Mouse (Mus musculus): ENCODE results near the gene Klhdc1. TPM values are rescaled to one million over a fixed set of nuclear protein-coding genes. Genes with fewer than 3 reads are reported as not detected.

The Klhdc1 gene
- polyA plus RNA-seq (2012; ENCODE audit: low replicate concordance), result 0.97 and 3.3 TPM in 2 replicates

DNA sequence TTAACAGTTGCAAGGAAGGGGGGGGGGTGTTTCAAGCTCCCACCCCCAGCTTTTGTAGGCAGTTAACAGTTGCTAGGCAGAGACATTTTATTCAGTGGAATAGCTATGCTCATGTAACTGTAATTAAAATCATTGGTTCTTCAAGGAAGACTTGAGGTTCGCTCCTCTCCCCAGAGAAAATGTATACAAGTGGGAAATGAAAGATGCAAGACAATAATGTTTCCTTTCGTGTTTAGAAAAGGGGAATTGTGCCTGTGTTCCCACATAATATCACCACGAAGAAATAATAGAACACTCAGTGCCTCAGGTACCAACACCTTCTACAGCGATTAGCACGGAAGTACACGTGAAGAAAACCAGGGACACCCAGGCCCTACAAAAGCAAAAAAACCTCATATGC, at the start of gene Klhdc1:
TSS of gene Klhdc1 (plus strand) at position 301 of the 400 bp plus-strand sequence.

DNA sequence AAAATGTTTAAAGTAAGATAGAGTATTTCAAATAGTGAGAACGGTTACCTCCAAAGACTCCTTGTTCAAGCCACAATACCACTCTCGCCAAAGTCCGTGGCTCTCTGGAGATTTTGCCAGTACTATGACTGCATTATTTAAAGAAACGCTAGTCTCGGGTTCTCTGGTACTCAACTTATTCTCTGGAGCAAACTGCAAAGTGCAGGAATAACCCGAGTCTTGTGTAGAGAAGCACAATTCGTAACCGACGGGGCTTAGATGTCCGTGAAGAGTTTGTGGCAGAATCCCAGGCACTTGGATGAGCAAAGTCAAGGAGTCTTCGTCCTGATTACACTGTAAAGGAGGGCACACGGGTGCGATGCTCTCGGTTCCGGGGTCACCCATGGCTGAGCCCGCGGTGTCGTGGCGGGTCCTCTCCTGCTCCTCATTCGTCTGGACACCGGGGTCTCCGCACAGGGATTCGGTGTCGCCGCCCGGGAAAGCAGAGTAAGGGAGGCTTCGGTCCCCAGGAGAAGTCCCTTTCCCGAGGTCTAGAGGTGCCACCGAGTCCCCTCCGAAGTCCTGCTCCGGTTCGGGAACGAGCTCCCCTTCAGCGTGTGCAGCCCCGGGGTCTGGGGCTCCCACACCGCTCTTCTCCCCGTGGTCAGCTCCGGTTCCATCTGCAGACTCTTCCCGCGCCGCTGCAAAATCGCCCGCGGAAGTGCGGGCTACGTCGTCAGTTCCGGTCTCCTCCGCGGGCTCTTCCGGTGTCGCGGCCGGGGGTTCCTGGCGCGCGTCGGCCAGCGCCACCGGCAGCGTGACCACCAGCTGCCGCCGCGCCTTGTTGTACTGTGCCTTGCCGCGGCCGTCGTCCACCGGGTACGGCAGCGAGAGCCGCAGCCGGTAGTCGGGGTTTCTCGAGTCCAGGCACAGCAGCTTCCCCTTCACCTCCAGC, 44.3 kb upstream of the Klhdc1 start, which contains the start of gene Gm49383:
TSS of gene Gm49383 (minus strand) at position 661 of the 934 bp plus-strand sequence.

GRCm38 (mm10) chr12:69198164-69198535, 42.8 kb upstream of the Klhdc1 start, which contains the start of gene Dnaaf2:
TSS of gene Dnaaf2 (minus strand) at chr12:69198429.

DNA sequence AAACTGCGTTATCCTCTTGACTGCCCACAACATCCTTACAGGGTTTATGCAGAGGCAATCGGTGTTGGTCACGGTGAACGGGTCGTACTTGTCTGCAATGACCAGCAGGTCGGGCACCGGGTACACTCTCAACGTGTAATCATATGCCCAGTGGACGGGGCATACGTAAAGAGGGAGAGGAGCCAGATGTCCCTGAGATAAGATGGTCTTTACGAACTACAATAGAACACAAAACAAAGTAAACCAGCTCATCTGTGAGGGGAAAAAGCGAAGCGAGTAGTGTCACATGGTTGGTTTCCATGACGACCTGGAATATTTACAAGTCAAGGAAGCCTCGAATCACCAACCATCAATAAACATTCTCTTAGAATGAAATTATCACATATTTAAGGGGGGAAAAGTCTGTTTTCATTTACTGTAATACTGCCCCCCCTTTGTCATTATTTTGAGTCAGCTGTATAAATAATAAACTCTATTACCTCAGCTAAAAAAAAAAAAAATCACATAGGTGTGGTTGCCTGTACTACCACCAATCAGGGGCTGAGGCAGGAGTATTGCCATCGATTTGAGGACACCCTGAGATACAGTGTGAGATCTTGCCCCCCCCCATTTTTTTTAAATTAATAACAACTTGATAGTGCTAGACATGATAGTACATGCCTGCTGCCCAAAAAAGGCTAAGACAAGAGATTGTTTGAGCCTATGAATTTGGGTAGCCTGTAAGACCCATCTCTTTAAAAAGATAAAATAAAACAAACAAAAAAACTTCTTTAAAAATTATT, 36.7 kb upstream of the Klhdc1 start, which contains the start of gene Gm49384:
TSS of gene Gm49384 (minus strand) at position 216 of the 782 bp plus-strand sequence.

GRCm38 (mm10) chr12:69227776-69228466, 13.1 kb upstream of the Klhdc1 start, which contains the start of gene Pole2:
TSS of gene Pole2 (minus strand) at chr12:69228195.

DNA sequence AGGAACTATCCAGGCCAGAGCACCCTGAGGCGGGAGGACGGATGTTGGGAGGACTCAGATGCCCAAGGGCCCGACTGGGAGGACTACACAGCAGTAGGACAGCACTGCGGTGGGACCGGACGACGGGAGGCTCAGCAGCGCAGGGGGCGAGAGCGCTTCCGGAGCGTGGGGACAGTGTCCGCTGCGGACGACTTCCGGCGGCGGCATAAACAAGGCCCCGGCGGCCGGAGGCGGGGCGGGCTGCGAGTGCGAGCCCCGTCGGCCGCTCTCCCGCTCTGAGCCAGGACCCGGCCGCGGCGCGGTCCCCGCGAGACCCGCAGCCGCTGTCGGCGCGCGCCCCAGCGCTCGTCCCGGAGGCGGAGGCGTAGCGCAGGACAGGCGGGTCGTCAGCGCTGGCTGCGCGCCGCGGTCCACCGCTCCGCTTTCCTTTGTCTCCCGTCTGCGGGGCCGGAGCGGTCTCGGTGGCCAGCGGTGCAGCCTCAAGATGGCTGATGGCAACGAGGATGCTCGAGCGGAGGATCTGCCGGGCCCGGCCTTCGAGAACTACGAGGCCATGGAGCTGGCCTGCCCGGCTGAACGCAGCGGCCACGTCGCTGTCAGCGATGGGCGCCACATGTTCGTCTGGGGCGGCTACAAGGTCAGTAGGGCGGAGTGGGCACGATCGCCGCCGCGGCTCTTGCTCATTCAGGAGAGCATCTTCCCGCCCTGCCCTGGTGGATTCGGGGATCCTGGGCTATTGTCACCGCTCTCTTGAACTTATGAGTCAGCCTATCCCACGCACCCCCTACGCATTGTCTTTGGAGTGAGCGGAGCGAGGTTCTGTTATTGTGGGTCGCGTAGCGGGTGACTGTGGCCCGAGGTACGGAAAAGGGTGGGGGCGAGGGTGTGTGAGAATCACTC, 55.8 kb downstream of the Klhdc1 start, which contains the start of gene Klhdc2:
TSS of gene Klhdc2 (plus strand) at position 171 of the 900 bp plus-strand sequence.

Other genes starting within 250 kb of the Klhdc1 start
- gene Rps29, start 82.0 kb upstream of the Klhdc1 start, polyA plus RNA-seq (2012; ENCODE audit: low replicate concordance), result 92.0 and 1,522 TPM in 2 replicates
- 22.6 and 48.7 TPM in 2 replicates for gene Lrr1, start 72.4 kb upstream of the Klhdc1 start, polyA plus RNA-seq (2012; ENCODE audit: low replicate concordance)
- 11.9 and 18.6 TPM in 2 replicates for gene Rpl36al, start 57.1 kb upstream of the Klhdc1 start, polyA plus RNA-seq (2012; ENCODE audit: low replicate concordance)
- 28.6 and 38.7 TPM in 2 replicates for gene Mgat2, start 57.0 kb upstream of the Klhdc1 start, polyA plus RNA-seq (2012; ENCODE audit: low replicate concordance)
- gene Gm49383, start 44.1 kb upstream of the Klhdc1 start, polyA plus RNA-seq (2012; ENCODE audit: low replicate concordance), result 40.9 and 59.1 TPM in 2 replicates
- gene Dnaaf2, start 42.7 kb upstream of the Klhdc1 start, polyA plus RNA-seq (2012; ENCODE audit: low replicate concordance), result 1.8 and 3.2 TPM in 2 replicates
- not detected in 2 replicates for gene Gm49384, start 36.9 kb upstream of the Klhdc1 start, polyA plus RNA-seq (2012; ENCODE audit: low replicate concordance)
- gene Pole2, start 13.0 kb upstream of the Klhdc1 start, polyA plus RNA-seq (2012; ENCODE audit: low replicate concordance), result 26.3 and 30.7 TPM in 2 replicates
- gene Klhdc2, start 55.5 kb downstream of the Klhdc1 start, polyA plus RNA-seq (2012; ENCODE audit: low replicate concordance), result 30.8 and 40.4 TPM in 2 replicates
- 0.83 and 2.7 TPM in 2 replicates for gene Nemf, start 116.0 kb downstream of the Klhdc1 start, polyA plus RNA-seq (2012; ENCODE audit: low replicate concordance)
- gene Arf6, start 131.0 kb downstream of the Klhdc1 start, polyA plus RNA-seq (2012; ENCODE audit: low replicate concordance), result 154 and 263 TPM in 2 replicates
- 2.3 and 2.6 TPM in 2 replicates for gene Gm9887, start 131.3 kb downstream of the Klhdc1 start, polyA plus RNA-seq (2012; ENCODE audit: low replicate concordance)

Measured in leukemia stem cell, adult 10-12 weeks (primary cell).